Mouse (Mus musculus) spleen, adult 2 months (tissue): ENCODE results near the gene Dolpp1. TPM values are rescaled to one million over a fixed set of nuclear protein-coding genes. Genes with fewer than 3 reads are reported as not detected.

Experiments used
- DNase-seq, 2 experiments: peaks; one replicate each; pipeline versions ENCODE4 v3.0.0 to v3.0.0-alpha.2; 2012 to 2021; ENCODE audit warnings: low spot score in 2 of 2, low read depth in 1 of 2
- H3K27ac ChIP-seq: fragments of 200-500 bp; 2 replicates; pipeline ENCODE4 v1.5.1; 2012; ENCODE audit warnings: low read length, inconsistent platforms; ENCODE audit not compliant: insufficient read depth
- H3K27me3 ChIP-seq: fragments of 200-500 bp; 2 replicates; pipeline ENCODE4 v1.6.1; 2012; ENCODE audit warnings: mild to moderate bottlenecking, moderate library complexity, low read length, inconsistent platforms; ENCODE audit not compliant: control insufficient read depth, insufficient read depth
- H3K36me3 ChIP-seq: fragments of 200-500 bp; 2 replicates; pipeline ENCODE4 v1.6.1; 2012; ENCODE audit warnings: mild to moderate bottlenecking, low read length, inconsistent platforms; ENCODE audit not compliant: control insufficient read depth, insufficient read depth
- H3K4me1 ChIP-seq: fragments of 200-500 bp; 2 replicates; pipeline ENCODE4 v1.6.1; 2011; ENCODE audit warnings: inconsistent platforms; ENCODE audit not compliant: control insufficient read depth, insufficient read depth, insufficient read length
- H3K4me3 ChIP-seq: fragments of 200-500 bp; 2 replicates; pipeline ENCODE4 v1.5.1; 2011; ENCODE audit warnings: mild to moderate bottlenecking, inconsistent platforms; ENCODE audit not compliant: insufficient read depth, insufficient read length; ENCODE audit errors: extremely low read depth
- CTCF ChIP-seq: fragments of 200-500 bp; IDR thresholded peaks from 2 replicates; pipeline ENCODE4 v1.5.1; 2011; ENCODE audit warnings: mild to moderate bottlenecking, inconsistent platforms; ENCODE audit not compliant: insufficient read depth, insufficient read length, insufficient replicate concordance; ENCODE audit errors: extremely low read depth
- POLR2A ChIP-seq: fragments of 200-500 bp; IDR thresholded peaks from 2 replicates; pipeline ENCODE4 v1.6.1; 2011; ENCODE audit warnings: low read depth, low read length, inconsistent platforms
- WGBS: fragments of 180-500 bp; shearing (Covaris S2); methylation state at CpG from one replicate; pipeline ENCODE4 v1.1.7; 2018; 5-methylcytosine and 5-hydroxymethylcytosine counted together
- polyA plus RNA-seq: library from polyadenylated mRNA; depleted of rRNA; stranded (reverse); fragments of >200 nt; gene quantifications from 2 replicates; pipeline ENCODE4 v1.2.3, GENCODE M21; 2012

Gene Dolpp1
- polyA plus RNA-seq, 1 experiment, result 31.9 TPM

DNA sequence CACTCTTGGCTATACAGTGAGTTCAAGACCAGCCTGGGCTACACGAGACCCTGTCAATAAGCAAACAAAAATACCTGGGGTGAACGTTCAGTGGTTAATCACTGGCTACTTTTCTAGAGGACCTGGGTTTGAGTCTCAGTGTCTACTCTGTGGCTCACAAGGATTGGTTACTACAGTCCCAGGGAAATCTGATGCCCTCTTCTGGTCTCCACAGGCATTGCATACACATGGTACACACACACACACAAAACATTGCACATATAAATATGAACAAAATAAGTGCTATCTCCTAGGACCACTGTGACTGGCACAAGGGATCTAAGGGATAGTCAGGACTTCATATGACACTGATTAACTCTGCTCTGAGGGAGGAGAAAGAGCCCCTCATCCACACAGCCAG is 3.1 kb upstream of the Dolpp1 start:
- 91% methylated on average over 2 of the region's 2 CpGs for WGBS
- no peak for DNase-seq
- no peaks in the 10 kb centered on the region for H3K36me3 ChIP-seq
- no peak overlapping the region for H3K27ac ChIP-seq
- TF ChIP-seq POLR2A, result no peak
- peaks cover 10% of the 10 kb centered on the region; the same call in 1 of the 2 replicates for H3K4me1 ChIP-seq
- no peak overlapping the region for H3K4me3 ChIP-seq
- H3K27me3 ChIP-seq, result no peaks in the 10 kb centered on the region

DNA sequence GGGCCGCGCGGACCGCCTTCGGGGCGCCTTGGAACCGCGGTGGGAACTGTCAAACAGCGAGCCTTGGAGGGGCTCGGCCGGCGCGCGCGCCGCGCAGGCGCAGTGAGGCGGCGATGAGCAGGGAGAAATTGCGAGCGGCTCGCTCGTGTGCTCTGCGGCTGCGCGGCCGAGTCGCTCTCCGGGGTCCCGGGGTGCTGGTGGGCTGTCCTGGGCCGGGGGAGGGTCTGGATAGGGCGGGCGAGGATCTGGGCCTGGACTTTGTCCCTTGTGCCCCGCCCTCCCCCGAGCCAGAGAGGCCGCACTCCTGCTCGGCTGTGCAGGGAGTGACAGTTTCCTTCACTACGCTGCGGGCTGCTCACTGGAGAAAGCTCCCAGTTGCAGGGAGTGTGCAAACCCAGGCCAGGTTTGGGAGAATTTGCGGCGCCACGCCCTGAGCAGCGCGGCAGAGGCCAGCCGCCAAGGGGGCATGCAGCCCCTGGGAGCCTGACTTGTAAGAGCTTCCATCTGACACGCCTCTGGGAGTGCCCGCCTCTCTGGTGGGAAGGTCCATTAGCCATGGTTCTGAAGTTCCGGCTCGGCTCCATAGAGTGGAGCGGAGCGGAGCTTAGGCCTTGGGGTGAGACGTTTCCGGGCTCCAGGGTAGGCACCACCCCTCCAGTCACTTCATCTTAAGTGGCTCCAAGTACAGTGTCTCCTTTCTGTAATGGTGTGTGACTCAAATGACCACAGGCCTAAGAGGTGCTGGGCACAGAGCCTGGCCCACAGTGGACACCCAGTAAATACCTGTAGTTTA is 719 bp downstream of the Dolpp1 start:
- peak in 1 of 2 experiments; percentile 67 for DNase-seq
- 1% methylated on average over 53 of the region's 54 CpGs for WGBS
- H3K36me3 ChIP-seq, result peaks cover 7% of the 10 kb centered on the region

DNA sequence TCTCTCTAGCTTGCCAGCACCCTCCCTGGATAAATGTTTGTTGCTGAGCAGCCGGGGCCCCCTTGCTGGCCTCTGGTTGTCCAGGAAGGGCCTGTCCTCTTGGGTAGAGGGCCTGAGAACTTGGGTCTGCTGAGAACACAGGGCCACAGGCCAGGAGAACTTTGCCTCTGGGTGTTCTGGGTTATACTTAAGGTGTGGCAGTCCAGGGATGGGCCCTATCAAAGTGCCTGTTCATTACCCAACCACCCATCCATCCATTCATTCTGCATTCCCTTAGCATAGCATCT is 1.3 kb downstream of the Dolpp1 start:
- DNase-seq, result no peak
- TF ChIP-seq POLR2A (no peak), CTCF (no peak)
- H3K4me3 ChIP-seq, result peak overlapping the region; percentile 75; the same call in 1 of the 2 replicates
- no peak overlapping the region for H3K27ac ChIP-seq
- 80% methylated on average over 1 of the region's 1 CpGs for WGBS
- H3K4me1 ChIP-seq, result peaks cover 10% of the 10 kb centered on the region; the same call in 1 of the 2 replicates
- H3K36me3 ChIP-seq, result peaks cover 10% of the 10 kb centered on the region
- no peaks in the 10 kb centered on the region for H3K27me3 ChIP-seq

More for the DNA sequence above, 719 bp downstream of the Dolpp1 start:
- peaks cover 10% of the 10 kb centered on the region; the same call in 1 of the 2 replicates for H3K4me1 ChIP-seq
- peak overlapping the region; percentile 75 for H3K4me3 ChIP-seq
- no peaks in the 10 kb centered on the region for H3K27me3 ChIP-seq
- TF ChIP-seq POLR2A (no peak), CTCF (no peak)
- peak overlapping the region; percentile 51; the same call in 1 of the 2 replicates for H3K27ac ChIP-seq

DNA sequence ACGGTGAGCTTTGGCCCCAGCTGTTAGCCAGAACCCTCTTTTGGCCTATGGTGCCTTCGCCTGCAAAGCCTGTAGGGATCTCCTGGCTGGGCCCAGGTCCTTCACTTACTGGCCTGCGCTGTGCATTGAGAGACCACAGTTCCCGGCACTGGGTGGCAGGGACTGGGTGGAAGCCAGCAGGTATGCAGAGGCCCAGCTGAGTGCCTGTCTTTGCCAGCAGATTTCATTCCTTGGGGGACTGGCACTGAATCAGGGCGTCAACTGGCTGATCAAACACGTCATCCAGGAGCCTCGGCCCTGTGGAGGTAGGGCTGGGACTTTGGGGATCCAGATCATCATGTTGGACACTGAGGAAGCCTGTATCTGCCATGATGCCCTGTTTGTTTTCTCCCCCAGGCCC is 3.7 kb downstream of the Dolpp1 start:
- WGBS, result 93% methylated on average over 7 of the region's 7 CpGs
- TF ChIP-seq CTCF (no peak), POLR2A (no peak)
- peaks cover 10% of the 10 kb centered on the region; the same call in 1 of the 2 replicates for H3K4me1 ChIP-seq
- no peak for DNase-seq
- H3K36me3 ChIP-seq, result peaks cover 20% of the 10 kb centered on the region
- H3K27ac ChIP-seq, result no peak overlapping the region
- H3K4me3 ChIP-seq, result no peak overlapping the region
- H3K27me3 ChIP-seq, result no peaks in the 10 kb centered on the region

DNA sequence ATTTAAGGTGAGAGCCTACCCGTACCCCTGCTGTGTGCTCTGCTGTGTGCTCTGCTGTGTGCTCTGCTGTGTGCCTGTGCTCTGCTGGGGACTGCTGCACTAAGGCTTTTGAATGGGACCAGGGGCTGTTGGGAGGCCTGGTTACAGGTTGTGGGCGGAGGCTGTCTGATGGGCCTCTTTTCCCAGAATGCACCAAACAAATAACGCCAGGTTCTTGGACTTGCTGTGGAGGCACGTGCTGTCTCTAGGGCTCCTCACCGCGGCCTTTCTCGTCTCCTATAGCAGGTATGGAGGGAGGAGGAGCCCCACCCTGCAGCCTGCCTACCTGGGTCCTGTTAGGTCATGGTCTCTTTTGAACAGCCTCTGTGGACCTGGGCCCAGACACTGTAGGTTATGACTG is 4.2 kb downstream of the Dolpp1 start:
- Histone ChIP-seq H3K27me3 (no peaks in the 10 kb centered on the region), H3K36me3 (peaks cover 20% of the 10 kb centered on the region), H3K4me1 (peaks cover 10% of the 10 kb centered on the region; the same call in 1 of the 2 replicates), H3K27ac (no peak overlapping the region), H3K4me3 (no peak overlapping the region)
- WGBS, result 91% methylated on average over 7 of the region's 7 CpGs
- no peak for DNase-seq
- TF ChIP-seq POLR2A, result no peak
- TF ChIP-seq CTCF, result no peak

DNA sequence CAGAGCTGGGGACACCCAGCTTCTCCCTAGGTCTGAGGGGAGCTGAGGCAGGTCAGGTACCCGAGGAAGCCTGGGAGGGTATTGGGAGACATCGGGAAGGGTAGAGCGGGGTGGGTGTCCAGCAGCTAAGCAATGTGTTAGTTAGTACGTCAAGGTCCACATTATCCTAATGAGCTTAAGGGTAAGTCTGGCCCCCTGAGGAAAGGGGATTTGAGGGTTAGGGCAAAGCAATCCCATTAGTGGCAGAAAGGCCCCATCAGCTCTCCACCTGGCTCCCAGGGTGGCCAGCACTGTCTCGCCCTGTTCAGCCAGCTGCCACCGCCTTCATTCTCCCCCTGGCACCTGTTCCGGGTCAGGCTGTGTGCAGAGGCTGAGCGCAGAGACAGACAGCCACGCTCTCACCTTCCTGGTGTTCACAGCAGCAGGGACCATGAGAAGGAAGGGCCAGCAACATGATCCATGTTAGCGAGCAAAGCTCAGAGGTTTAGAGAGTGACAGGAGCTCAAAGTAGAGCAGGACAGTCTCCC is 6.0 kb downstream of the Dolpp1 start:
- no peak overlapping the region for H3K27ac ChIP-seq
- no peak for DNase-seq
- no peaks in the 10 kb centered on the region for H3K27me3 ChIP-seq
- H3K36me3 ChIP-seq, result peaks cover 28% of the 10 kb centered on the region
- 94% methylated on average over 10 of the region's 10 CpGs for WGBS
- peaks cover 7% of the 10 kb centered on the region; the same call in 1 of the 2 replicates for H3K4me1 ChIP-seq
- no peak for TF ChIP-seq POLR2A
- TF ChIP-seq CTCF, result no peak
- no peak overlapping the region for H3K4me3 ChIP-seq
